Mouse (Mus musculus) forebrain, embryonic 10.5 days (tissue): Measurements from ENCODE around the gene Klrb1. TPM values are rescaled to one million over a fixed set of nuclear protein-coding genes. Genes with fewer than 3 reads are reported as not detected.
"Not testable (repeated sequence)": the region's sequence is repeated elsewhere in the genome, so short reads cannot be mapped to it uniquely, and the experiment has no call there.

Experiments used
- DNase-seq: peaks from one replicate; pipeline ENCODE4 v3.0.0-alpha.2; 2017; ENCODE audit warnings: low spot score; ENCODE audit errors: extremely low spot score
- H3K27ac ChIP-seq: fragments of 300-500 bp; sonication (generic); 2 replicates; pipeline ENCODE4 v1.5.1; 2016; ENCODE audit warnings: mild to moderate bottlenecking
- H3K27me3 ChIP-seq: fragments of 300-500 bp; sonication (generic); 2 replicates; pipeline ENCODE4 v1.6.1; 2016; ENCODE audit warnings: mild to moderate bottlenecking; ENCODE audit not compliant: poor library complexity, severe bottlenecking
- H3K36me3 ChIP-seq: fragments of 300-500 bp; sonication (generic); replicated peaks from 2 replicates; pipeline ENCODE4 v1.6.1; 2016; ENCODE audit warnings: mild to moderate bottlenecking, moderate library complexity
- H3K4me1 ChIP-seq: fragments of 300-500 bp; sonication (generic); 2 replicates; pipeline ENCODE4 v1.6.1; 2016
- H3K4me3 ChIP-seq: fragments of 300-500 bp; sonication (generic); 2 replicates; pipeline ENCODE4 v1.5.1; 2016; ENCODE audit warnings: mild to moderate bottlenecking, moderate library complexity
- H3K9me3 ChIP-seq: fragments of 300-500 bp; sonication (generic); 2 replicates; pipeline ENCODE4 v1.6.1; 2016; ENCODE audit warnings: mild to moderate bottlenecking, moderate library complexity
- WGBS: fragments of 180-500 bp; shearing (Covaris S2); methylation state at CpG from one replicate; pipeline ENCODE4 v1.1.7; 2016; 5-methylcytosine and 5-hydroxymethylcytosine counted together
- polyA plus RNA-seq: library from polyadenylated mRNA; unstranded; fragments of >200 nt; fragmentation: Nextera tagmentation; extraction: Ambion mirVana; gene quantifications from 2 replicates; pipeline ENCODE4 v1.2.1, GENCODE M21; 2016

Klrb1 gene
- polyA plus RNA-seq, 1 experiment from 2014 or later = not detected

DNA sequence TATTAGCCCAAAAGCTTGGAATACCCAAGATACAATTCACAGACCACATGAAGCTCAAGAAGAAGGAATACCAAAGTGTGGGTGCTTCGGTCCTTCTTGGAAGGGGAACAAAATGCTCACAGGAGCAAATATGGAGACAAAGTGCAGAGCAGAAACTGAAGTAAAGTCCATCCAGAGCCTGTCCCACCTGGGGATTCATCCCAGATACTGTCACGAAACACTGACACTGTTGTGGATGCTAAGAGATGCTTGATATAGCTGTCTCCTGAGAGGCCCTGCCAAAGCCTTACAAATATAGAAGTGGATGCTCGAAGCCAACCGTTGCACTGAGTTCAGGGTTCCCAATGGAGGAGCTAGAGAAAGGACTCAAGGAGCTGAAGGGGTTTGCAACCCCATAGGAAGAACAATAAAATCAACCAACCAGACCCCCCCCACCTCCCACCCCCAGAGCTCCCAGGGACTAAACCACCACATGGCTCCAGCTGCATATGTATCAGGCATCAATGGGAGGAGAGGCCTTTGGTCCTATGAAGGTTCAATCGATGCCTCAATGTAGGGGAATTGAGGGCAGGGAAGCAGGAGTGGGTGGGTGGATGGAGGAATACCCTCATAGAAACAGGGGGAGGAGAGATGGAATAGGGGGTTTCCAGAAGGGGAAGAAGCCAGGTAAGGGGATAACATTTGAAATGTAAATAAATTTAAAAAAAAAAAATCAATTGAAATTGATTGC lies 36.5 kb upstream of the Klrb1 start:
- peak overlapping the region; percentile 62; the same call in 1 of the 2 replicates for H3K4me3 ChIP-seq
- H3K27me3 ChIP-seq = no peaks in the 10 kb centered on the region
- H3K36me3 ChIP-seq = no peaks in the 10 kb centered on the region
- WGBS = 78% methylated on average over 5 of the region's 5 CpGs
- no peak for DNase-seq
- no peaks in the 10 kb centered on the region for H3K9me3 ChIP-seq
- H3K27ac ChIP-seq = no peak overlapping the region
- H3K4me1 ChIP-seq = peaks cover 20% of the 10 kb centered on the region

DNA sequence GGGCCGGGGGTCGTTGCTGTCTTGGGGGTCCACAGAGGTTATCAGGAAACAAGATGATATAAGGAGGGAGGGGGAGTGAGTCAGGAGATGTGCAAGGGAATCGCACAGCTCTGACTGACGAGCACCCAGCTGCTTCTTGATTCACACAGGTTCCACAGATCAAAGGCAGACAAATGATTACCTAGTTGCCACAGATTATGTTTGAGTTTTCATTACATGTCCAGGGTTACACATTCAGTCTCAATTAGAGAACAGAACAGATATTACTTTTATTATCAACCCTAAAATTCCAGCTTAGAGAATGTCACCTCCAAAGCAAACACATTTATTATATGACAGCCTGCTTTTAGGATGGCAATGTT lies 32.5 kb upstream of the Klrb1 start:
- not testable (repeated sequence) for H3K36me3 ChIP-seq

DNA sequence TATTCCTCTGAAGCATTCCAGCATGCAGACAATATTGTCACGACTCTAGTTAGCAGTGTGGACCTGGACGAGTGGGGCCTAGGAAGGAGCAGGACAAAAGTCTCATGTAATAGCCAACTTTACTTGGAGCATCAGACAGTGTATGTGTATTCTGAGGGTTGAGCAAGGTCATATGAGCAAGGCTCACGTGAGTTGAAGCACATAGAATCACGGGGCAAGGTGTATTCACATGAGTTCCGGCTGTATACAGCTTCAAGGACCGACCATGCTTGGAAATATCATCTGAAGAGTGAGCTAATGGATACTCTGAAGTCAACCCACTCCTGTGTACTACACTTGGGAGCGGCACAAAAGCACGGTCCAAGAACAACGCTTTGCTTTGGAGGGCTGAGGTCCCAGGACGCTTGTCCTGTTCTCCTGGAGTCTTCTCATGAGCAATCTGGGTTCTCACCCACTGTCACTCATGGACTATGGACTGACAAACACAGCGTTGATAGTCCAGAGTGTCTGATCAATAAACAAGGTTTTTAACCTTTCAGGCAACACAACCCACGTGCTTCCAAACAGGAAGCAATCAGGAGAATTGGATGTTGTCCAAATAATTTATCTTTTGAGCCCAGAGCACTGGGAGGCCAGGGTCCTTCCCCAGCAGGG lies 32.0 kb upstream of the Klrb1 start:
- H3K27me3 ChIP-seq, H3K36me3 ChIP-seq, H3K9me3 ChIP-seq, H3K27ac ChIP-seq, DNase-seq, H3K4me3 ChIP-seq: not testable (repeated sequence)
- H3K4me1 ChIP-seq = peaks cover 12% of the 10 kb centered on the region; the same call in 1 of the 2 replicates
- 85% methylated on average over 12 of the region's 12 CpGs for WGBS

More for the DNA sequence above, 32.5 kb upstream of the Klrb1 start:
- H3K4me3 ChIP-seq, H3K27ac ChIP-seq, DNase-seq, H3K27me3 ChIP-seq, H3K9me3 ChIP-seq: not testable (repeated sequence)
- WGBS = 80% methylated on average over 4 of the region's 4 CpGs
- H3K4me1 ChIP-seq = peaks cover 12% of the 10 kb centered on the region; the same call in 1 of the 2 replicates

DNA sequence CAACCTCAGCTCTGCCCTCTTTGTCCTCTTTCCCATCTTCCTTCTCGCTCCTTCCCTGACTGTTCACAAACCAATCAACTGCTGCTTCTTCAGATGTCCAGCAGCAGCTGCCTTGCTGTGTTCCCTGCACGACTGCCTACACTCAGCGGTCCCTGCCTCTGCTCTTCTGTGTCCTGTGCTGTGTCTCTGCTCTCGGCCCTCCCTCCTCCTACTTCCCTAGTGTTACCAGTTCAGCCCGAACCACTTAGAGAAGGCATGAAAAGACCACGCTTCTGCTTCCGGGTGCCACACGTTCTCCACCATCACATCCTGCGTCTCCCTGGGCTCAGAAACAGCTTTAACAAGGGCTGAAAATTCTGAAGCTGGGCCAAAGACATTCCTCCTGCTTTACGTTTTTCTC lies 31.4 kb upstream of the Klrb1 start:
- not testable (repeated sequence) for H3K36me3 ChIP-seq, DNase-seq, H3K4me1 ChIP-seq, H3K27me3 ChIP-seq, H3K9me3 ChIP-seq
- WGBS = 40% methylated on average over 10 of the region's 10 CpGs
- Histone ChIP-seq H3K27ac (peak overlapping the region; percentile 35; the same call in 1 of the 2 replicates), H3K4me3 (peak overlapping the region; percentile 20; the same call in 1 of the 2 replicates)

- H3K4me3 ChIP-seq = peak overlapping the region; percentile 20; the same call in 1 of the 2 replicates
- not testable (repeated sequence) for H3K9me3 ChIP-seq, H3K27me3 ChIP-seq, H3K27ac ChIP-seq, H3K36me3 ChIP-seq, H3K4me1 ChIP-seq
- peak; percentile 64 for DNase-seq
- WGBS = 41% methylated on average over 8 of the region's 8 CpGs
These were observed 30.9 kb upstream of the Klrb1 start for GRCm38 (mm10) chr6:128753610-128754224.

- H3K4me3 ChIP-seq, H3K27me3 ChIP-seq, H3K4me1 ChIP-seq, H3K9me3 ChIP-seq, H3K36me3 ChIP-seq, H3K27ac ChIP-seq, DNase-seq: not testable (repeated sequence)
- 78% methylated on average over 6 of the region's 6 CpGs for WGBS
These were observed 24.1 kb upstream of the Klrb1 start for GRCm38 (mm10) chr6:128747006-128747405.

GRCm38 (mm10) chr6:128737445-128737844 lies 14.6 kb upstream of the Klrb1 start:
- no peaks in the 10 kb centered on the region for H3K27me3 ChIP-seq
- H3K36me3 ChIP-seq = no peaks in the 10 kb centered on the region
- H3K9me3 ChIP-seq = no peaks in the 10 kb centered on the region
- no peak overlapping the region for H3K27ac ChIP-seq
- WGBS = 90% methylated on average over 7 of the region's 7 CpGs
- no peak overlapping the region for H3K4me3 ChIP-seq
- no peak for DNase-seq
- H3K4me1 ChIP-seq = no peaks in the 10 kb centered on the region

GRCm38 (mm10) chr6:128736100-128736499 lies 13.2 kb upstream of the Klrb1 start:
- Histone ChIP-seq H3K4me1 (no peaks in the 10 kb centered on the region), H3K36me3 (no peaks in the 10 kb centered on the region), H3K9me3 (no peaks in the 10 kb centered on the region), H3K27ac (no peak overlapping the region), H3K27me3 (no peaks in the 10 kb centered on the region), H3K4me3 (no peak overlapping the region)
- no peak for DNase-seq

DNA sequence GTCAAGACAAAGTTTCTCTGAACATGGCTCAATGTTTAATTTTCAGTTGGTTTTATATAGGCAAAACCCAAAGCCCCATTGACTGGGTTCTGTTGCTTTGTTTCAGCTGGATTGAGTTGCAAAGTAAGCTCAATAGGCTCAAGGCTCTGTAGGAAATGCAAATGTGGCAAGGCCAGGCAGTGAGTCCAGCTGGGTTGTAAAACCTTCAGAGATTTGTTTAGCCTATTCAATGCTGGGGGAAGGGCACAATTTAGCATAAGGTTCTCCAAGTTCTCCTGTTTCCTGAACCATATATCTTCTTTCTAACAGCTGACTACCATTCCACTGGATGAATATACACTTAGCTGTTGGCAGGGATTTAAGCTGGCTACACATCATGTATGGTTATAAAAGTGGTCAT lies 12.0 kb upstream of the Klrb1 start:
- Histone ChIP-seq H3K4me3 (no peak overlapping the region), H3K27me3 (no peaks in the 10 kb centered on the region)

DNA sequence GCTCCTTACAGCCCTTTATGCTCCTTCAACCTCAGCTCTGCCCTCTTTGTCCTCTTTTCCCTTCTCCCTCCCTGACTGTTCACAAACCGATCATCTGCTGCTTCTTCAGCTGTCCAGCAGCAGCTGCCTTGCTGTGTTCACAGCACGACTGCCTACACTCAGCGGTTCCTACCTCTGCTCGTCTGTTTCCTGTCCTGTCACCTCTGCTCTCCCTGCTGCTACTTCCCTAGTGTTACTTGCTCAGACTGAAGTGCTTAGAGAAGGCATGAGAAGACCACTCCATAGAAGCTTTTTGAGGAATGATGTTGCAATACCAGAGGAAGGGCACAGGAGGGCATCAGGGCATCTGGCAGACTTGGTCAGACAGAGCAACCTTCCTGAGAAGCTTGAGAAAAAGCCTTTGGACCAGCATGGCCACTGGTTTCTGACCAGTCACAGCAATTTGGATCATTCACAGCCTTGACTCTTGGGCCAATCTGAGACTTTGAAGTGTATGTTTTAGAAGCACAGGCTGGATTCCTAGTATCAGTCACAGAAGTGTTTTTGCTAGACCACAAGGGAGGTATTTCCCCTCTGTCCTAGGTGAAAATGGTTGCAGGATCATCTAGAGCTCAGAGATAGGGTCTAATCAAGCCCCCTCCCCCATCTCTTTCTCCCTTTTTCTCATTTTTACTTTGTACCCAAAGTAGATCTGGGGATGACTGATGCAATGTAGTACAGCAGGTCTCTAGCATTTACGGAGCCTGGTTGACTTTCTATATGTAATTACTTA lies 11.2 kb upstream of the Klrb1 start:
- Histone ChIP-seq H3K9me3 (no peaks in the 10 kb centered on the region), H3K27ac (no peak overlapping the region), H3K4me1 (no peaks in the 10 kb centered on the region), H3K4me3 (no peak overlapping the region), H3K36me3 (no peaks in the 10 kb centered on the region), H3K27me3 (no peaks in the 10 kb centered on the region)
- DNase-seq = no peak
- WGBS = 77% methylated on average over 5 of the region's 5 CpGs

More for the DNA sequence above, 12.0 kb upstream of the Klrb1 start:
- H3K4me1 ChIP-seq = no peaks in the 10 kb centered on the region
- DNase-seq = no peak
- H3K9me3 ChIP-seq = no peaks in the 10 kb centered on the region
- no peak overlapping the region for H3K27ac ChIP-seq
- H3K36me3 ChIP-seq = no peaks in the 10 kb centered on the region

DNA sequence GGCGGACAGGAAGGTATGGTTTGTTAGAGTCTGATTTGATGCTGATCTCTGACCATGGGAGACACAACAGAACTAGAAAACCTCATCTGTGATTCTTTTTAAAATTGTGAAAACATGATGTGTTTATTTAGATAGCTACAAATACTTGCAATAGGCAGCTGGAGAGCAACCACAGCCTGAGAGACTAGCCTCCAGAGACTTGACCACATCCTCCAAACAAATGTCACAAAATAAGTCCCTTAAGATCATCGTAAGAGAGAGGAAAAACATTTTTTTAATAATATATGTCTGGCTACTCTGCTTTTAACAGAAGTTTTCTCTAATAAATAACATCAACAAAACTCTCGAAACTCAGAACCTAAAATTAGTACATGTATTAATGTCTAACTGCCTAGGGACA lies 9.2 kb upstream of the Klrb1 start:
- no peak for DNase-seq
- no peak overlapping the region for H3K4me3 ChIP-seq
- H3K4me1 ChIP-seq = no peaks in the 10 kb centered on the region
- no peaks in the 10 kb centered on the region for H3K9me3 ChIP-seq
- H3K36me3 ChIP-seq = no peaks in the 10 kb centered on the region
- H3K27me3 ChIP-seq = no peaks in the 10 kb centered on the region
- H3K27ac ChIP-seq = no peak overlapping the region
- 92% methylated on average over 3 of the region's 3 CpGs for WGBS

DNA sequence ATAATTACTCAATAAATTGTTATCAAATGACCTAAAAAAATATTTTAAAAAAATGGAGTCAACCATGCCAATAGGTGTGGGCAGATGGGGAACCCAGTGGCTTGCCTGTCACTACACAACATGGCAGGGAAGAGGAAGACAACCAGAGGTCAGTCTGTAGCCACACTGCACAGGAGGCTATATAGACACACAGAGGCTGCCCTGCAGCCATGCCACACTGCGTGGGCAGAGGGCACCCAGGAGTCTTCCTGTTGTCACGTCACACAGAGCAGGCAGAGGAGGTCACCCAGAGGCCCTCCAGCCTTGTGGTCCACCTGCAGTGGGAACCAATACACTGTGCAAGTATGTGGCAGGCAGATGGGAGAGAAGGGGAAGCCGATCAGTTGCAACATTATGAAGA lies 21.2 kb downstream of the Klrb1 start:
- no peak for DNase-seq
- no peak overlapping the region for H3K4me3 ChIP-seq
- no peaks in the 10 kb centered on the region for H3K4me1 ChIP-seq
- H3K27ac ChIP-seq = no peak overlapping the region
- no peaks in the 10 kb centered on the region for H3K36me3 ChIP-seq
- WGBS = 89% methylated on average over 3 of the region's 3 CpGs
- no peaks in the 10 kb centered on the region for H3K9me3 ChIP-seq
- no peaks in the 10 kb centered on the region for H3K27me3 ChIP-seq

DNA sequence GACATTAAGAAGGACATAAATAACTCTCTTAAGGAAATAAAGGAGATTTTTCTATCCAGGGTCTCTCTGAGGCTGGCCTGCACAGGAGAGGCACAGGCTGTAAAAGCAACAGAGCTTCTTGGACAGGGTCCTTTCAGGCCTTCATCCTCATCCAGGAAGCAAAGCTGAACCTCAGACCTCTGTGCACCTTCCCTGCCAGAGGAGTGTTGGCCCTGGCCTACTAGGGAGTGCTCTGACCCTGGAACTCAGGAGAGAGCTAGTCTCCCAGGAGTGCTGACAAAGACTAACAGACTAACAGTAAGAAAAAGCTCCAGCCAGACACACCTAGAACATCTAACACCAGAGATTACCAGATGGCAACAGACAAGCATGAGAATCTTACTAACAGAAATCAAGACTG lies 43.3 kb downstream of the Klrb1 start:
- no peaks in the 10 kb centered on the region for H3K27me3 ChIP-seq
- no peak overlapping the region for H3K4me3 ChIP-seq
- H3K36me3 ChIP-seq = no peaks in the 10 kb centered on the region
- no peak overlapping the region for H3K27ac ChIP-seq
- DNase-seq = no peak
- no peaks in the 10 kb centered on the region for H3K4me1 ChIP-seq
- no peaks in the 10 kb centered on the region for H3K9me3 ChIP-seq
